Mouse (Mus musculus) spleen, postnatal 36 days (tissue): ENCODE measurements around the gene Eral1.

ENCODE experiments used
- DNase-seq, 2 experiments: peaks; one replicate each; pipeline ENCODE4 v3.0.0; 2022; ENCODE audit warnings: low spot score in 2 of 2, mixed read lengths in 1 of 2

Eral1 gene

DNA sequence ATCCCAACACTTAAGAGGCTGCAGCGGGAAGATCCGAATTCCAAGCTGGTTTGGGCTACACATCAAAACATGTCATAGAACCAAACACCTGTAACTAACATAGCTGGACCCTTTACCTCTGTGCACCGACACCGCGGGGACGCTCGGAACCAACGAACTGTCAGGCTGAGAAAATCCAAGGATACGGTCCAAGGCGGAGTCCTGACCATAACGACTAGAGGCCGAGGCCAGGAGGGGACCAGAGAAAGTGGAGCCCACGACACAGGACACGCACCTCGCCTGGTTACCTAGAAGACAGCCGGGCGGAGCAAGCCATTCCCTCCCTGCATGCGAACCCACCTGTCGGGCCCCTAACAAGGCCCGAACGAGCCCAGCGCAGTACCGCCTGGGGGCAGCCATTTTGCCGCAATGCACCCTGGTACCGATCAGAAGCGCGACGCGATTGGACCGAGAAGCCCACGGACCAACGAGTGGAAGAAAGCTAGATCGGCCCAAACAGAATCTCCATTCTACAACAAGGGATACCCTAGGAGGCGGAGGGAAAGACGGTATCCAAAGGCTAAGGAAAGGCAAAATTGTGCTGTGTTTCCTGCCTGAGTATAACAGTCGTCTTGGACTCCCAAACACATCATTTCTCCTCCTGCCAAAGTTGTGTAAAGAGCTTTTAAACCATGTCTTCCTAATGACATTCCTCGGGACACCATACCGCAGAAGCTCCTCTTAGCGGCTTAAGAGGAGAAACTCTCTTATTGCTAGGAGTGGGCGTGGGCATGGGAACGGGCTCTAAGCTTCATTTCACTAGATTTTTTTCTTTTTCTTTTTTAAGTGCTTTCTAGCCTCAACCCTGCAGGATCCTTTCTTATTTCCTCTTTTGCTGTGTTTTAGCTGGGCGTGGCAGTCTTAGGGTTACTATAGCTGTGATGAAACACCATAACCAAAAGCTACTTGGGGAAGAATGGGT, at the start of gene Eral1:
Eral1 (minus strand) TSS at position 423 of the 961 bp plus-strand sequence.
- peak; percentile 77 to 84 for DNase-seq

DNA sequence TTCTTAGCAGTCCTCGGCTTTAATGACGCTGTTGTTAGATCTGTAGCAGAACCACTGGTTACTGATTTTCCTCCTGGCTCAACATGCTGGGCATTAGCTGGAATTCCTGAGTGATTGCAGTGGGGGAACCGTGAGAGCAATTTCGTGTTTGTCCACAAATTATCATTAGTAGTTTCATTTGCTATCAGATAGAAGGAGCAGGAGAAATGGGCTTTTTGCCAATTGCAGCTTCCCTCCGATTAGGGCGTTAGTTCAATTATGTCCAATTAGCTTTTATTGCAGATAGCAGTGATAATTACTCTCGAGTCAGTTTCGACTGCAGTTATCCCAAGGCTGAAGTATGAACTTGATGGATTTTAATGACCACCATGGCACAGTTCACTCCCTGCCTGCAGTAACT, 49.3 kb upstream of the Eral1 start:
- DNase-seq, result no peak

GRCm38 (mm10) chr11:78126739-78127138, 46.6 kb upstream of the Eral1 start:
- peak; percentile 24 to 43 for DNase-seq

- DNase-seq, result no peak
Observed at GRCm38 (mm10) chr11:78125691-78126090, 45.5 kb upstream of the Eral1 start.

DNA sequence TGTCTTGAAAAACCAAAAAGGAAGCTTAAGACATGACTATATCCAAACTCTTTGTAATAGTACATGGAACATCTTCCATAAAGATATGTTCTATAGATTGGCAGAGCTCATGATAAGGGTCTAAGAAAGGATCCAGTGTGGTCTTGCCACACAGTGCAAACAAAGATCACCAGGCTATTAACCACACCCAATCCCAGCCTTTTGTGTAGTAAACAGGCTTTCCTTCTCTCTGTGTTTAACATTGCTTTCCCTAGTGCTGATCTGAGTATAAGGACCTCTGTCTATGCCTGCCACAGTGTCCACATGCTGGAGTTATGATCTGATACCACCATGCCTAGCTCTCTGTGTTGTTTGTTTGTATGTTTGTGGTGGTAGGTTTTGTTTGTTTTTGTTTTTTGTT, 43.6 kb upstream of the Eral1 start:
- DNase-seq, result no peak

DNA sequence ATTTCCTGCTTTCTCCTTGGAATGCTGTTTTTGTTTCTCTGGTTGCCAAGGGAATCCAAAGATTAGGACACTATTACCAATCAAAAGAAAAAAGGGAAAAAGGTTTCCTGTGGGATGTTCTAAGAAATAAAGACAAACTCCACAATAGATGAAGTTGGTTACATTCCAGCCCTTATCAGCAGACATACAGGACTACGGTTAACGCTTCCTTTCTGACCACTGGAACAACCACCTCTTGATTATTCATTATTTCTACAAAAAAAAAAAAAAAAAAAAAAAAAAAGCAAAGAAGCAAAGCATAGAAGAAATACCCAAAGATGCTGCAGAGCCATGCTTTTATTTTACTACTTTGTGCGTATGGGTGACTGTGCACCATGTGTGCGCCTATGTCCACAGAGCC, 42.6 kb upstream of the Eral1 start:
- no peak for DNase-seq

- no peak for DNase-seq
Observed at GRCm38 (mm10) chr11:78121176-78121575, 41.0 kb upstream of the Eral1 start.

DNA sequence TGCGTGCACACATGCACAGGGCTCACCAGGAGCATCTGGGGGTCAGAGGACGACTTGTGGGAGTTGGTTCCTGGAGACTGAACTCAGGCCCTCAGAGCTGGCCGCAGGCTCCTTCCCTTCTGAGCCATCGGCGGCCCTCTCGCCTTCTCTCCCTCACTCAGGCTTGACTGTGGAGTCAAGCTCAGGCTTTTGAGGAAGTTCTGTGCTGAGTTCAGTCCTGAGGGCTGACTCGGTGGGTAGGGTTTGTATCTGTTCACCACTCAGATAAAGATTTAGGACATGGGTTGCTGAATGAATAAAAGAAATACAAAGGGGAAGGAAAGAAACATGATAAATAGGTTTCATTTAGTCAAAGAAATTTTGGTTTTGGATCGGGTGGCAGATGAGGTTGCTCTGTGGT, 39.7 kb upstream of the Eral1 start:
- no peak for DNase-seq

DNA sequence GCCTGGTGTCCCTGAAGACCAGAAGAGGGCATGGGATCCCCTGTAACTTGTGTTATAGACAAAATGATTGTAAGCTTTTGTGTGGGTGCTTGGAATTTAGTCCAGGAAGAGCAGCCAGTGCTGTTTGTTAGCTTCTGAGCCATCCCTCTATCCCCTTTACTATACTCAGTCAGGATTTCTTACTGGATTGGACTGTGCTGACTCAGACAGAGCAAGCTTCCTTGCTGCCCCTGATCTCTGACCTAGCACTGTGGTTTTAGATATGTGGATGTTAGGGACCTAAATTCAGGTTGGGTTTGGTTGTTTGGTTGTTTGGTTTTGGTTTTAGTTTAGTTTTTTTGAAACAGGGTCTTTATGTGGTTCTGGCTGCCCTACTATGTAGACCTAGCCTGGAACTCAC, 38.3 kb upstream of the Eral1 start:
- DNase-seq, result no peak

DNA sequence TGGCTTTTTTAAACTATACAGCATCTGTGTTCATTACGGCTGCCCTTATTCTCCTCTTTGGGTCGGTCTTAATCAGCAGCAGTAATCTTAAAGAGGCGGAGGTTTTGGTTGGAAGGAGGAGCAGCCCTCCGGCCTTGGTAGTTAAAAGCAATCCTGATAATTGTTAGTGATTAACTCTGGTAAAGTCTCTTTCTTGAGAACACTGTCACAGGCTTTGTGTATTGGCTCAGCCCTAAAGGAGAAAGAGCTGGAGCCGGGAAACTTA, 35.9 kb upstream of the Eral1 start:
- DNase-seq, result no peak

GRCm38 (mm10) chr11:78115367-78116145, 35.4 kb upstream of the Eral1 start:
- peak; percentile 78 to 80 for DNase-seq

DNA sequence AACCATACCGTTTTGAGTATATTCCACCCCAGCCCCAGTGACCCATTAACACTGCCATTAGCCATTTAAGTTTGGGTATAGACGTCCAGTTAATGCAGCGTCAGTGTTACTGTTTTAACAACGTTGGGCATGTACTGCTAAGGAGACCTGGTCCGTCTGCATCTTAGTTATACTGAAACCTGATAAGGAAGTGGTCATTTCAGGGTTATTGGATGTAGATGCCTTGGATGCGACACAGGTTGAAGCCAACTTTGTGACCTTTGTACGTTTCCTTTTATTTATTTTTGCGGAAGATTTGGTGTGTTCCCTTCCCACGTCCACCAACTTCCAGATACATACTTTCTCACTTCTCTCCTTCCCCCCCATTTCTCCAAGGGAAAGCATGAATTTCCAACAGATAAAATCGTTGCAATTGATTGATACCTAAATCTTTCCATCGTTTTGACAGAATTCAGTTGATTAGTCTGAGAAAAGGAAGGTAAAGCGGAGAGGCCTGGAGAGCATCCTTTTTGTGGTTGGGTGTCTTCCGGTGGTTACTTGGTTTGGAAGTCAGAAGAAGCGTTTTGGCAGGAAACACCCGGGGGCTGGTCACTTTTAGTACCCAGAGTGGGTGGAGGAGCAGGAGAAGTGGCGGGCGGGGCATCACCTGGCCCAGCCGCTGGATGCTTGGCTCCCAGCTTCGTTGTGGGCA, 34.6 kb upstream of the Eral1 start:
- no peak for DNase-seq

DNA sequence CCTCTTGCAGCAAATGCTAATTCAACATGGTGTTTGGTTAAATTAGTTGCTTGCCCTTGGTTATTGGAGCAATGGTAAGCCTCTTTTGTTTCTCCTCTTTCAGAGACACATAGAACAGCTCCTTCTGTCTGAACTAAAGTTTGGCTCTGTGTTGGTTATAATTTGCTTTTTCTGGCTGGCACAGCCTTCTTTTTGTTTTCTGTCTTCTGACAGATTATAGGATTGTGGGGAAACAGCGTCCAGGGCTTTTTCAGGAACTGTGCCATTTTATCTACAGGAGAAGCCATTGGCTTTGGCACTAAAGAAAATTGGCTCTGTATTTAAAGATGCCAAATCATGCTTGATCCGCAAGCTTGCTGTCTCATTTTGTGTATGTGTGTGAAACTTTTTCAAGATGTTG, 33.4 kb upstream of the Eral1 start:
- DNase-seq, result no peak

- no peak for DNase-seq
Observed at GRCm38 (mm10) chr11:78104501-78104900, 24.3 kb upstream of the Eral1 start.

DNA sequence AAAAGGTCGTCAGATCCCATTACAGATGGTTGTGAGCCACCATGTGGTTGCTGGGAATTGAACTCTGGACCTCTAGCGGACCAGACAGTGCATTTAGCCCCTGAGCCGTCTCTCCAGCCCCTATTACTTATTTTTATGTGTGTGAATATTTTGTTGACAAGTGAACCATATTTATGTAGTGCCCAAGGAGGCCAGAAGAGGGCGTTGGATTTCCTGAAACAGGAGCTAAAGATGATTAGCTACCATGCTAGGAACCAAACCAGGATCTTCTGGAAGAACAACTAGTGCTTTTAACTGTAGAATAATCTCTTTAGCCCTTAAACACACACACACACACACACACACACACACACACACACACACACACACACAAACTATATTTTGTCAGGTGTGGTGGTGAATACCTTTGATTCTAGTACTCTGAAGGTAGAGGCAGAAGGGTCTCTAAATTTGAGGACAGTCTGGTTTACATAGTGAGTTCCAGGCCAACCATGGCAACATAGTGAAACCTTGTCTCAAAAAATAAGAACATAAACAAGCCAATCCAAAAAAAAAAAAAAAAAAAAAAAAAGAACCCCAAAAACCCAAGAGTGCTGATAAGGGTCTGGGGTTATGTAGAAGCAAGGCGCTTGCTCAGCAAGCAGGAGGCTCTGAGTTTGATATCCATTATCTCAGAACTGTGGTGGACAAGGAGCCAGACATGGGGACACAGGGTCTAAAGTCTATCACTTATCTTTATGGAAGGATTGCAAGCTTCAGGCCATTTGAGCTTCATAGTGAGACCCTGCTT, 23.0 kb upstream of the Eral1 start:
- no peak for DNase-seq

DNA sequence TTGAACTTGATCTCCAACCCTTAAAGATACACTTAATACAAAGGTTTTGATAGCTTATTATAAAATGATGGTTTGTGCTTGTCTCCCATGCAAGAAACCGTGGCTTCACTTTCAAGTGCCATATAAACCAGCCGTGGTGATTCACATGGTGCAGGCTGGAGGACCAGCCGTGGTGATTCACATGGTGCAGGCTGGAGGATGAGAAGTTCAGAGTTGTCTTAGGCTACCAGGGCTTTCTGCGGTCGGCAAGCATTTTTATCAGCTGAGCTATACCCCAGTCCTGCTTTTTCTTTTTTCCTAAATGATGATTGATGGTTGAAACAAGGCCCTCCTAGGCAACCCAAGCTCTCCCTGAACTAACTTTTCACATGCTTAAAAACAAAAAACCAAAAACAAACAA, 22.0 kb upstream of the Eral1 start:
- no peak for DNase-seq

DNA sequence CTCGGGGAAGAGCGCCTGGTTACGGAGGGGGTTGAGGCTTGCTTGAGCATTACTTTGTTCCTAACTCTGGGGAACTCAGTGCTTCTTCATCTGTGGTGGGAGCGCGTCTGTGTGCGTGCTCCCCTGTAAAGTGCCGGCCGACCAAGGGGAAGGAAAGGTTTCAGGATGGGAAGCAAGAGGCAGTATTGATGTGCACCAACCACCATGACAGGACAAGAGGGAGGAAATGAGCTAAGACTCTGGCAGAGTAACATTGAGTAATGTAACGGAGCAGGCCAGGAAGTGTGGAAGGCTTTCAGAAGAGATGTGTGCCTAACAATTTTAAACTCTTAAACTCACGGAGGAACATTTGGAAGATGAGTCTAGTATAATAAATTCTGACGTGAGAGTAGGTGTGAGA, 20.6 kb upstream of the Eral1 start:
- no peak for DNase-seq

DNA sequence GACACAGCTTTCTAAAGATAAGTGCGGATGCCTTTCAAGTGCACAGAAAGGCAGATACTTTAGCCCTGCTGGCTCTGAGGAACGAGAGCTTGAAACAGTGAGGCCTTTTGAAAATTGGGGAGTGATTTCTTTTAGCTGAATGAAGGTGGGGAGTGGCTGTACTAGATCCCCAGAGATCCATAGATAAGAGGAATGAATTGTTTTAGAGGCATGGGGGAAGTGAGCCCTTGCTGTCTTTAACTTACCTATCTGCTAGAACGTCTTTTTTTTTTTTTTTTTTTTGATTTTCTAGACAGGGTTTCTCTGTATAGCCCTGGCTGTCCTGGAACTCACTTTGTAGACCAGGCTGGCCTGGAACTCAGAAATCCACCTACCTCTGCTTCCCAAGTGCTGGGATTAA, 16.9 kb upstream of the Eral1 start:
- DNase-seq, result no peak

GRCm38 (mm10) chr11:78095144-78095516, 14.9 kb upstream of the Eral1 start:
- DNase-seq, result no peak

DNA sequence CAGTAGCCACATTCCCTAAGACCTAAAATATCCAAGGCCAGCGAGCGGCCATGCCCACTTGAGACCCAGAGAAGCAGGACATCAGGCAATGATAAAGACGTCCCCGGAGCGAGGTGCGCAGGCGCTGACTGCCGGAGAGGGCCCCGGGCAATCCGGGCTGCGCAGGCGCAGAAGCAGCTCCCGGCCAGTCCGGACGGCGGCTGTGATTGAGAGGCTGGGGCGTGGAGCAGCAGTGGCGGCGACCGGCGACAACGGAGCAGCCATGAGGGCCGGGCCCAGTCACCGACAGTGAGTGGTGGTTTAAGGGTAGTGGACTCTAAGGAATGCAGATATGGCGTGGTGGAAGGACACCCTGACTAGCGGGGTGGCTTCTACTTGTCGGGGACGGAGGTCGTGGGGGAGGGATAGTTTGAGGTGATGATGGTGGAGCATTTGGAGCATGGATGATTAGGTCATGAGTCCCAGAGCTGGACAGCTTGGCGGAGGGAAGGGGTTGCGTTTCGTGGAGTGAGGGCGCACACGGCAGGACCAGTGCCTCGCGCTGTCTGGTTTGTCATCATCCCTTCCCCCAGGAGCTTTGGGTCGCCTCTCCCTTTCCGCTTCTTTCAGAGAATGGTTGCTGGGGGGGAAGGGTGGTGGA, 14.4 kb upstream of the Eral1 start, which contains the start of gene Fam222b:
Fam222b (plus strand) TSS at position 157 of the 640 bp plus-strand sequence.
- DNase-seq, result peak; percentile 91 to 92

DNA sequence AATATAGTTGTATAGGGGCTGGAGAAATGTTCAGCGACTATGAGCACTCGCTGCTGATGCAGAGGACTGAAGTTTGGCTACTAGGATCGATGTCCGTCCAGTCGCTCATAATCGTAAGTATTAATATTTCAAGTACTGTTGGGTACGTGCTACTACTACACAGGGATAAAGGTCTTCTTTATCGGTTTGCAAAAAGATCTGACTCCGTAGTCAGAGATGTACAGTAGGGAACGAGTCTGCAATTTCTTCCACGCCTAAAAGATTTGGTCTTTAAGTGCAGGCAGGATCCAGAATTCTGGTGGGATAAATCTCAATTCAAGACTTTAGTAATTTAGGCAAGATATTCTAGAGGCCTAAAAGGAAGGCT, 13.9 kb upstream of the Eral1 start:
- DNase-seq, result no peak
